Mouse (Mus musculus): Measurements from ENCODE around the gene Gpc3. TPM values are rescaled to one million over a fixed set of nuclear protein-coding genes. Genes with fewer than 3 reads are reported as not detected.
"Not testable (repeated sequence)": the region's sequence is repeated elsewhere in the genome, so short reads cannot be mapped to it uniquely, and the experiment has no call there.

The Gpc3 gene
- polyA plus RNA-seq, 1 experiment: 3.4 TPM

DNA sequence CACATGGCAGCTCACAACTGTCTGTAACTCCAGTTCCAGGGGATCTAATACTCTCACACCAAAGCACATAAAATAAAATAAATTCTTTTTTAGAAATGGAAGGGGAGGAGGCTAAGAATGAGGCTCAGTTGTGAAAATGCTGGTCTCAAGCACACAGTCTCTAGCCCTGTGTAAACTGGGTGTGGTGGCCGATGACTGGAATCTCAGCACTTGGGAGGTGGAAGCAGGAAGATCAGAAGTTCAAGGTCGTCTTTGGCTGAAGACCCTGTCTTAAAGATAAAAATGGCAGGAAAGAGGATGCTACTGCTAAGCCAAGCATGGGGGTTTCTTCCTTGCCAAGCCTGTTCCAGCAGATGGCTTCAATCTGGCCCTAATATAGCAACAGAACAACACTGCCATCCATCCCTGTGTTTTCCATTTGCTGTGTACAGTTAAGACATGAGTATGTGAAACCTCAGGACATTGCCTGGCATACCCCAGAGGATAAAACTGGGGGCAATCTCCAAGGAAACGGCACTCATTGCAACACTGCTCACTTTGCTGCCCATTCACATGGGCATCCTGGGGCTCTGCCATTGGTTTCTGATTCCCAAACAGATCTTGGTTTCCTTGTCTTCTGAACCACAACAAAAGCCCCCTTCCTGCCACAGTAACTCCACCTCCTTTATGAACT, 334.9 kb downstream of the Gpc3 start:
- TF ChIP-seq POLR2A (IDR thresholded peaks at IDR 0.05; ENCODE audit: low read depth, low read length): no peak
- TF ChIP-seq CTCF (IDR thresholded peaks at IDR 0.05; ENCODE audit: extremely low read depth, insufficient read depth, insufficient read length, insufficient replicate concordance): no peak
- H3K27me3 ChIP-seq (ENCODE audit: control insufficient read depth, insufficient read depth, low read length): no peaks in the 10 kb centered on the region
- H3K4me3 ChIP-seq (ENCODE audit: extremely low read depth, insufficient read depth, insufficient read length): no peak overlapping the region
- no peak overlapping the region for H3K27ac ChIP-seq (ENCODE audit: insufficient read depth, low read length)
- no peaks in the 10 kb centered on the region for H3K4me1 ChIP-seq (ENCODE audit: control insufficient read depth, insufficient read depth, insufficient read length)
- 73% methylated on average over 3 of the region's 3 CpGs for WGBS
- DNase-seq (ENCODE audit: low read depth in 1 of 2, low spot score in 2 of 2): no peak
- no peaks in the 10 kb centered on the region for H3K36me3 ChIP-seq (ENCODE audit: control insufficient read depth, insufficient read depth, low read length)

DNA sequence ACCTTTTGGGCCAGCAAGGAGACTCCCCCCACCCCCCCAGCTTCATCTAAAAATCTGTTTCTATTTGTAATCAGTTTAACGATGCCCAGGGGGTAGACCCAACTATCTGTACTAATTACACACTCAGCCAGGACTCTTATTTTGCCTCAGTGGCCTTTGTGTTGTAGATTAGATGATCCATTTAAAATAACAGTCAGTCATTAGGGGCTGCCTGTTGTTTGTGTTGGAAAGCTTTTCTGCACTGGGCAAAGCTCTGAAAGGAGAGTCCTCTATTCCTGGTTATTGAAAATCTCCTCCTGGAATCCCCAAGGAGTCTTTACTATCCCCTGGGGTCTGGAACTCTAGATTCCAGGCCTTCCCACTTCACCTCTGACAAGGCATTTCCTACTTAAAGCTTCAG, 336.2 kb downstream of the Gpc3 start:
- WGBS: 77% methylated on average over 1 of the region's 1 CpGs
- no peaks in the 10 kb centered on the region for H3K27me3 ChIP-seq (ENCODE audit: control insufficient read depth, insufficient read depth, low read length)
- no peaks in the 10 kb centered on the region for H3K4me1 ChIP-seq (ENCODE audit: control insufficient read depth, insufficient read depth, insufficient read length)
- H3K4me3 ChIP-seq (ENCODE audit: extremely low read depth, insufficient read depth, insufficient read length): no peak overlapping the region
- no peak overlapping the region for H3K27ac ChIP-seq (ENCODE audit: insufficient read depth, low read length)
- no peak for TF ChIP-seq CTCF (IDR thresholded peaks at IDR 0.05; ENCODE audit: extremely low read depth, insufficient read depth, insufficient read length, insufficient replicate concordance)
- TF ChIP-seq POLR2A (IDR thresholded peaks at IDR 0.05; ENCODE audit: low read depth, low read length): no peak
- H3K36me3 ChIP-seq (ENCODE audit: control insufficient read depth, insufficient read depth, low read length): no peaks in the 10 kb centered on the region
- no peak for DNase-seq (ENCODE audit: low read depth in 1 of 2, low spot score in 2 of 2)

GRCm38 (mm10) chrX:52273016-52273415, 340.7 kb downstream of the Gpc3 start:
- Histone ChIP-seq H3K27me3 (ENCODE audit: control insufficient read depth, insufficient read depth, low read length) (no peaks in the 10 kb centered on the region), H3K4me3 (ENCODE audit: extremely low read depth, insufficient read depth, insufficient read length) (no peak overlapping the region), H3K27ac (ENCODE audit: insufficient read depth, low read length) (no peak overlapping the region), H3K36me3 (ENCODE audit: control insufficient read depth, insufficient read depth, low read length) (no peaks in the 10 kb centered on the region), H3K4me1 (ENCODE audit: control insufficient read depth, insufficient read depth, insufficient read length) (no peaks in the 10 kb centered on the region)
- 75% methylated on average over 7 of the region's 7 CpGs for WGBS
- TF ChIP-seq CTCF (IDR thresholded peaks at IDR 0.05; ENCODE audit: extremely low read depth, insufficient read depth, insufficient read length, insufficient replicate concordance) (no peak), POLR2A (IDR thresholded peaks at IDR 0.05; ENCODE audit: low read depth, low read length) (no peak)
- no peak for DNase-seq (ENCODE audit: low read depth in 1 of 2, low spot score in 2 of 2)

DNA sequence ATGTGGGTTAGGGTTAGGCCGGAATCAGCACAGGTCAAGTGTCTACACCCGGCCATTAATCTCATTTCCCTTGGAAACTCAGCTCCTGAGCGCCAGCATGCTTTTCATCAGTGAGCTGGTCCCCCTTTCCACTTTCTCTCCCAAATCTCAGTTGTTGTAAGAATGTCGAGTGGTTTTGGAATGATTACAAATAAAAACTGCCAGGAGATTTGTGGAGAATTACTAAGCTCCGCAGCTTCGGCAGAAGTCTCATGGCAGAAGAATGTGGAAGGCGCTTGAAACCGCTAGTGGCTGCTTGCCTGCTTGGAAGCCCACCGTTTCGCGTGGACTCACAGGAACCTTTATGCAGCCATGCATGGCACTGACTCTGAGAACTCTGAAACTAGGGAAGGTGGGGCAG, 351.8 kb downstream of the Gpc3 start:
- Histone ChIP-seq H3K4me3 (ENCODE audit: extremely low read depth, insufficient read depth, insufficient read length) (no peak overlapping the region), H3K4me1 (ENCODE audit: control insufficient read depth, insufficient read depth, insufficient read length) (no peaks in the 10 kb centered on the region), H3K27me3 (ENCODE audit: control insufficient read depth, insufficient read depth, low read length) (no peaks in the 10 kb centered on the region), H3K27ac (ENCODE audit: insufficient read depth, low read length) (no peak overlapping the region), H3K36me3 (ENCODE audit: control insufficient read depth, insufficient read depth, low read length) (no peaks in the 10 kb centered on the region)
- WGBS: 87% methylated on average over 11 of the region's 11 CpGs
- TF ChIP-seq POLR2A (IDR thresholded peaks at IDR 0.05; ENCODE audit: low read depth, low read length): no peak
- TF ChIP-seq CTCF (IDR thresholded peaks at IDR 0.05; ENCODE audit: extremely low read depth, insufficient read depth, insufficient read length, insufficient replicate concordance): no peak
- no peak for DNase-seq (ENCODE audit: low read depth in 1 of 2, low spot score in 2 of 2)

GRCm38 (mm10) chrX:52261546-52261945, 352.2 kb downstream of the Gpc3 start:
- H3K4me1 ChIP-seq (ENCODE audit: control insufficient read depth, insufficient read depth, insufficient read length): no peaks in the 10 kb centered on the region
- no peaks in the 10 kb centered on the region for H3K36me3 ChIP-seq (ENCODE audit: control insufficient read depth, insufficient read depth, low read length)
- TF ChIP-seq POLR2A (IDR thresholded peaks at IDR 0.05; ENCODE audit: low read depth, low read length) (no peak), CTCF (IDR thresholded peaks at IDR 0.05; ENCODE audit: extremely low read depth, insufficient read depth, insufficient read length, insufficient replicate concordance) (no peak)
- no peaks in the 10 kb centered on the region for H3K27me3 ChIP-seq (ENCODE audit: control insufficient read depth, insufficient read depth, low read length)
- H3K4me3 ChIP-seq (ENCODE audit: extremely low read depth, insufficient read depth, insufficient read length): no peak overlapping the region
- no peak for DNase-seq (ENCODE audit: low read depth in 1 of 2, low spot score in 2 of 2)
- WGBS: 86% methylated on average over 7 of the region's 7 CpGs
- no peak overlapping the region for H3K27ac ChIP-seq (ENCODE audit: insufficient read depth, low read length)

- not testable (repeated sequence) for H3K27me3 ChIP-seq (ENCODE audit: control insufficient read depth, insufficient read depth, low read length); H3K36me3 ChIP-seq (ENCODE audit: control insufficient read depth, insufficient read depth, low read length); H3K4me1 ChIP-seq (ENCODE audit: control insufficient read depth, insufficient read depth, insufficient read length); DNase-seq (ENCODE audit: low read depth in 1 of 2, low spot score in 2 of 2); H3K4me3 ChIP-seq (ENCODE audit: extremely low read depth, insufficient read depth, insufficient read length); H3K27ac ChIP-seq (ENCODE audit: insufficient read depth, low read length)
- WGBS: 70% methylated on average over 1 of the region's 1 CpGs
Observed at GRCm38 (mm10) chrX:52259771-52260170, 354.0 kb downstream of the Gpc3 start.

- 58% methylated on average over 1 of the region's 1 CpGs for WGBS
- no peak for TF ChIP-seq CTCF (IDR thresholded peaks at IDR 0.05; ENCODE audit: extremely low read depth, insufficient read depth, insufficient read length, insufficient replicate concordance)
- Histone ChIP-seq H3K27me3 (ENCODE audit: control insufficient read depth, insufficient read depth, low read length) (no peaks in the 10 kb centered on the region), H3K4me3 (ENCODE audit: extremely low read depth, insufficient read depth, insufficient read length) (no peak overlapping the region), H3K27ac (ENCODE audit: insufficient read depth, low read length) (no peak overlapping the region), H3K36me3 (ENCODE audit: control insufficient read depth, insufficient read depth, low read length) (no peaks in the 10 kb centered on the region), H3K4me1 (ENCODE audit: control insufficient read depth, insufficient read depth, insufficient read length) (no peaks in the 10 kb centered on the region)
- no peak for DNase-seq (ENCODE audit: low read depth in 1 of 2, low spot score in 2 of 2)
Observed at GRCm38 (mm10) chrX:52254526-52254925, 359.2 kb downstream of the Gpc3 start.

Data from spleen, adult 2 months (tissue).